Mouse (Mus musculus) CH12.LX (cell line): ENCODE measurements around the gene Dclk1. TPM values are rescaled to one million over a fixed set of nuclear protein-coding genes. Genes with fewer than 3 reads are reported as not detected.

ENCODE experiments used
- DNase-seq: peaks from one replicate; pipeline ENCODE4 v3.0.0-alpha.2; 2013; ENCODE audit errors: extremely low read depth
- H3K27ac ChIP-seq: 2 replicates; pipeline ENCODE4 v1.5.1; 2012; ENCODE audit warnings: low read depth, mild to moderate bottlenecking, control low read depth, moderate library complexity; ENCODE audit not compliant: insufficient read depth
- H3K27me3 ChIP-seq: replicated peaks from 2 replicates; pipeline ENCODE3; 2012; ENCODE audit warnings: inconsistent platforms
- H3K36me3 ChIP-seq, 2 experiments: replicated peaks in 1 of 2; 2 replicates each; pipeline versions ENCODE3 to v1.6.1; 2012; ENCODE audit warnings: inconsistent platforms in 1 of 2, low read length in 1 of 2, mild to moderate bottlenecking in 1 of 2, mixed read lengths in 1 of 2, moderate library complexity in 1 of 2; ENCODE audit not compliant: control insufficient read depth in 1 of 2, insufficient read depth in 1 of 2
- H3K4me1 ChIP-seq, 2 experiments: 2 replicates each; pipeline ENCODE4 v1.6.1; 2012; ENCODE audit warnings: inconsistent platforms in 1 of 2, moderate library complexity in 1 of 2; ENCODE audit not compliant: insufficient read depth in 2 of 2, control insufficient read depth in 1 of 2
- H3K4me2 ChIP-seq: 2 replicates; pipeline ENCODE4 v1.6.1; 2012; ENCODE audit warnings: low read depth, mild to moderate bottlenecking, control low read depth; ENCODE audit not compliant: poor library complexity, insufficient read depth, severe bottlenecking
- H3K4me3 ChIP-seq, 3 experiments: fragments of 150-350 bp in 1 of 3; sonication (generic) in 1 of 3; replicated peaks in 1 of 3; 2 replicates each; pipeline versions ENCODE3 to v1.5.1; 2011 to 2012; ENCODE audit warnings: low read depth in 2 of 3, low read length in 2 of 3, mild to moderate bottlenecking in 2 of 3, moderate library complexity in 2 of 3, control low read depth in 1 of 3, improper control_type of control experiment in 1 of 3, inconsistent platforms in 1 of 3, mixed read lengths in 1 of 3; ENCODE audit not compliant: poor library complexity in 1 of 3
- H3K79me2 ChIP-seq: replicated peaks from 2 replicates; pipeline ENCODE4 v1.6.1; 2012; ENCODE audit warnings: mild to moderate bottlenecking, moderate library complexity; ENCODE audit not compliant: control insufficient read depth, poor library complexity, insufficient read depth, severe bottlenecking; ENCODE audit errors: extremely low read depth
- H3K9ac ChIP-seq: 2 replicates; pipeline ENCODE4 v1.6.1; 2012; ENCODE audit warnings: low read depth, mild to moderate bottlenecking, control low read depth, moderate library complexity; ENCODE audit not compliant: insufficient read depth
- H3K9me3 ChIP-seq: replicated peaks from 2 replicates; pipeline ENCODE3; 2012; ENCODE audit warnings: low read length, inconsistent platforms, mixed read lengths
- BHLHE40 ChIP-seq: IDR thresholded peaks from 2 replicates; pipeline ENCODE4 v1.6.1; 2011; ENCODE audit warnings: mild to moderate bottlenecking, low read depth, low read length, improper control_type of control experiment
- CHD1 ChIP-seq: IDR thresholded peaks from 2 replicates; pipeline ENCODE4 v1.6.1; 2012; ENCODE audit warnings: low read depth, low read length, improper control_type of control experiment, inconsistent platforms
- CHD2 ChIP-seq: IDR thresholded peaks from 2 replicates; pipeline ENCODE4 v1.6.1; 2011; ENCODE audit warnings: low read length, improper control_type of control experiment
- CTCF ChIP-seq, 2 experiments: IDR thresholded peaks in 1 of 2; conservative IDR thresholded peaks in 1 of 2; 2 replicates each; pipeline ENCODE4 v1.5.1; 2011 to 2012; ENCODE audit warnings: low read depth in 2 of 2, low read length in 2 of 2, improper control_type of control experiment in 1 of 2, inconsistent platforms in 1 of 2, mild to moderate bottlenecking in 1 of 2, moderate library complexity in 1 of 2
- E2F4 ChIP-seq: IDR thresholded peaks from 2 replicates; pipeline ENCODE4 v1.6.1; 2011; ENCODE audit warnings: low read depth, low read length, improper control_type of control experiment; ENCODE audit not compliant: insufficient replicate concordance
- ELF1 ChIP-seq: IDR thresholded peaks from 2 replicates; pipeline ENCODE4 v1.6.1; 2014; ENCODE audit warnings: low read depth, mild to moderate bottlenecking, inconsistent platforms, low read length, improper control_type of control experiment
- JUN ChIP-seq: IDR thresholded peaks from 2 replicates; pipeline ENCODE4 v1.6.1; 2011; ENCODE audit warnings: low read depth, mild to moderate bottlenecking, low read length, improper control_type of control experiment, moderate library complexity; ENCODE audit not compliant: insufficient read depth
- MEF2A ChIP-seq: IDR thresholded peaks from 2 replicates; pipeline ENCODE4 v1.6.1; 2014; ENCODE audit warnings: low read depth, mild to moderate bottlenecking, inconsistent platforms, low read length, improper control_type of control experiment, borderline replicate concordance
- MYC ChIP-seq: IDR thresholded peaks from 2 replicates; pipeline ENCODE4 v1.6.1; 2011; ENCODE audit warnings: low read depth, mild to moderate bottlenecking, improper control_type of control experiment, low read length
- NELFE ChIP-seq: IDR thresholded peaks from 2 replicates; pipeline ENCODE4 v1.6.1; 2011; ENCODE audit warnings: low read depth, low read length, improper control_type of control experiment
- NRF1 ChIP-seq: IDR thresholded peaks from 2 replicates; pipeline ENCODE4 v1.6.1; 2014; ENCODE audit warnings: low read depth, mild to moderate bottlenecking, inconsistent platforms, low read length, improper control_type of control experiment, moderate library complexity
- SMC3 ChIP-seq: IDR thresholded peaks from 2 replicates; pipeline ENCODE4 v1.6.1; 2011; ENCODE audit warnings: low read depth, low read length, improper control_type of control experiment
- TBP ChIP-seq: conservative IDR thresholded peaks from 2 replicates; pipeline ENCODE4 v1.6.1; 2011; ENCODE audit warnings: low read depth, low read length, improper control_type of control experiment
- TCF12 ChIP-seq: IDR thresholded peaks from 2 replicates; pipeline ENCODE4 v1.6.1; 2014; ENCODE audit warnings: low read depth, mild to moderate bottlenecking, inconsistent platforms, low read length, improper control_type of control experiment
- ZNF384 ChIP-seq: IDR thresholded peaks from 2 replicates; pipeline ENCODE4 v1.6.1; 2012; ENCODE audit warnings: low read depth, low read length, improper control_type of control experiment, inconsistent platforms
- dilution Hi-C: fragments of 300-500 bp; cut with MboI; formaldehyde crosslinking; loops from 2 replicates; pipeline ENCODE4 v1.14.3; 2020; ENCODE audit warnings: low sequenced_read_pairs; ENCODE audit not compliant: extremely low pct_unique_long_range_greater_than_20kb, extremely low pct_ligation_motif_present
- in situ Hi-C: fragments of 300-500 bp; cut with MboI; formaldehyde crosslinking; loops from 3 replicates; pipeline ENCODE4 v1.14.3; 2019; ENCODE audit warnings: low sequenced_read_pairs, low pct_ligation_motif_present, low pct_unique_long_range_greater_than_20kb, mixed read lengths
- polyA plus RNA-seq: library from polyadenylated mRNA; unstranded; fragments of >175 nt; gene quantifications from 2 replicates; pipeline ENCODE4 v1.2.1, GENCODE M21; 2012; ENCODE audit warnings: low read depth; ENCODE audit not compliant: insufficient read length
- total RNA-seq, 2 experiments: library from RNA; depleted of rRNA; stranded (reverse); fragments of 300-350 nt in 1 of 2; fragments of >200 nt in 1 of 2; gene quantifications; 2 replicates each; pipeline ENCODE4 v1.2.3; 2012 to 2014

Gene Dclk1
- total and polyA plus RNA-seq, 3 experiments, result not detected

- Histone ChIP-seq H3K27me3 (no peaks in the 10 kb centered on the region), H3K4me2 (no peak overlapping the region), H3K36me3 (no peaks in the 10 kb centered on the region), H3K27ac (no peak overlapping the region), H3K4me3 (no peak overlapping the region), H3K79me2 (no peaks in the 10 kb centered on the region), H3K9ac (no peak overlapping the region), H3K9me3 (peaks cover 86% of the 10 kb centered on the region), H3K4me1 (no peaks in the 10 kb centered on the region)
- in situ Hi-C loops (no loop called here), dilution Hi-C loops (no loop called here)
- no peak for TF ChIP-seq MEF2A
- TF ChIP-seq MYC, result no peak
- TF ChIP-seq BHLHE40, result no peak
- TF ChIP-seq NELFE, result no peak
- no peak for TF ChIP-seq TBP
- TF ChIP-seq TCF12, result no peak
- TF ChIP-seq ELF1, result no peak
- TF ChIP-seq ZNF384, result no peak
- TF ChIP-seq JUN, result no peak
- no peak for TF ChIP-seq CHD1
- no peak for TF ChIP-seq E2F4
- TF ChIP-seq CTCF (conservative IDR thresholded peaks at IDR 0.05 in 1 of 2, IDR thresholded peaks at IDR 0.05 in 1 of 2; ENCODE audit: low read depth in 2 of 2, low read length in 2 of 2), result no peak
- TF ChIP-seq CHD2, result no peak
- no peak for DNase-seq
Measured at GRCm38 (mm10) chr3:55531204-55532044, 289.3 kb downstream of the Dclk1 start.

GRCm38 (mm10) chr3:55532175-55532973 is 290.2 kb downstream of the Dclk1 start:
- TF ChIP-seq CHD2 (no peak), MYC (no peak), NRF1 (no peak), SMC3 (no peak), TCF12 (no peak)
- H3K27ac ChIP-seq, result no peak overlapping the region
- no peak for DNase-seq
- no peaks in the 10 kb centered on the region for H3K4me1 ChIP-seq
- H3K9ac ChIP-seq, result no peak overlapping the region
- dilution Hi-C loops, result no loop called here
- H3K36me3 ChIP-seq, result no peaks in the 10 kb centered on the region
- H3K27me3 ChIP-seq, result no peaks in the 10 kb centered on the region
- no peak overlapping the region for H3K4me2 ChIP-seq
- H3K4me3 ChIP-seq, result no peak overlapping the region
- in situ Hi-C loops, result no loop called here
- H3K9me3 ChIP-seq, result peaks cover 86% of the 10 kb centered on the region
- no peaks in the 10 kb centered on the region for H3K79me2 ChIP-seq
